In genomic region chr8:126702294-126702693, GRCm38 (mm10) we compare ENCODE assay signal across 24 mouse cellular contexts.
DNase-seq lines count a peak whose midpoint lies in the region; ATAC-seq and TF ChIP-seq lines count a peak whose summit lies in the region.
"Had no signal": no experiment of that assay in that cellular context is flagged by ENCODE, and none has a peak within 500 bp of the region (broad histone marks: within the 10 kb centered on the region; RNA-seq: fewer than 3 reads in every experiment).

No protein-coding gene starts in this region.

- peaks cover 13% of the 10 kb centered on the region for H3K4me1 ChIP-seq in liver, embryonic 16.5 days (ENCODE audit: control insufficient read depth, low read depth, low read length)
- peaks cover 14% of the 10 kb centered on the region for H3K4me1 ChIP-seq in bone marrow, adult 2 months (ENCODE audit: control insufficient read depth, insufficient read depth, low read length)
- peaks cover 24% of the 10 kb centered on the region for H3K4me1 ChIP-seq in limb, embryonic 13.5 days

- H3K4me3 ChIP-seq in liver, embryonic 16.5 days (ENCODE audit: low read depth, low read length) = no peak overlapping the region
- no peak overlapping the region for H3K4me3 ChIP-seq in bone marrow, adult 2 months (replicated peaks; ENCODE audit: control insufficient read depth, low read depth, low read length)
- H3K4me3 ChIP-seq in limb, embryonic 13.5 days = no peak overlapping the region
- H3K4me3 ChIP-seq: forebrain, embryonic 10.5 days; hindbrain, embryonic 12.5 days; myocyte; neural tube, embryonic 13.5 days had no signal

- no peaks in the 10 kb centered on the region for H3K27me3 ChIP-seq in liver, embryonic 16.5 days (ENCODE audit: control insufficient read depth, insufficient read depth, low read depth, low read length)
- H3K27me3 ChIP-seq in limb, embryonic 13.5 days = no peaks in the 10 kb centered on the region
- H3K27me3 ChIP-seq: CH12.LX; hindbrain, embryonic 12.5 days; neural tube, embryonic 13.5 days had no signal

- no peak overlapping the region for H3K9ac ChIP-seq in liver, embryonic 16.5 days (ENCODE audit: low read depth, low read length)
- no peak overlapping the region for H3K9ac ChIP-seq in limb, embryonic 13.5 days
- H3K9ac ChIP-seq: hindbrain, embryonic 12.5 days; neural tube, embryonic 13.5 days had no signal

- no peak overlapping the region for H3K4me2 ChIP-seq in liver, embryonic 16.5 days (ENCODE audit: low read depth, low read length)
- H3K4me2 ChIP-seq in limb, embryonic 13.5 days (replicated peaks) = no peak overlapping the region
- H3K4me2 ChIP-seq: heart, embryonic 11.5 days; hindbrain, embryonic 12.5 days; neural tube, embryonic 13.5 days had no signal

- H3K27ac ChIP-seq in liver, embryonic 16.5 days (ENCODE audit: low read length) = peak overlapping the region; percentile 46
- H3K27ac ChIP-seq in bone marrow, adult 2 months (ENCODE audit: control insufficient read depth, insufficient read depth, low read depth, low read length, poor library complexity) = peak overlapping the region; percentile 83
- peak overlapping the region; percentile 15; the same call in 1 of the 2 replicates for H3K27ac ChIP-seq in limb, embryonic 13.5 days
- H3K27ac ChIP-seq: forebrain, embryonic 10.5 days; hindbrain, embryonic 12.5 days; neural tube, embryonic 13.5 days had no signal

- TF ChIP-seq POLR2A in bone marrow, adult 2 months (IDR thresholded peaks at IDR 0.05; ENCODE audit: borderline replicate concordance, control insufficient read depth, low read depth, low read length) = no peak

- no peaks in the 10 kb centered on the region for H3K36me3 ChIP-seq in liver, embryonic 16.5 days (ENCODE audit: control insufficient read depth, insufficient read depth)
- no peaks in the 10 kb centered on the region for H3K36me3 ChIP-seq in limb, embryonic 13.5 days
- H3K36me3 ChIP-seq: forebrain, embryonic 10.5 days; G1E; hindbrain, embryonic 12.5 days; neural tube, embryonic 13.5 days had no signal

- DNase-seq in gastrocnemius, adult 18-20 months (ENCODE audit: low spot score) = peak; percentile 31
- DNase-seq in gastrocnemius, postnatal 10 days = no peak
- no peak for DNase-seq in liver
- no peak for DNase-seq in B cell, adult 2 months
- DNase-seq in frontal cortex, postnatal 10 days (ENCODE audit: low spot score in 2 of 2) = no peak
- DNase-seq: cerebellum, adult 11-12 months; cerebellum, postnatal 10 days; kidney, adult 11 months; layer of hippocampus, adult 9-11 months; right cerebral cortex, postnatal 4 days; thymus, adult 18-20 months; thymus, postnatal 36 days had no signal

- H3K9me3 ChIP-seq in liver, embryonic 16.5 days (replicated peaks; ENCODE audit: control insufficient read depth, low read length) = no peaks in the 10 kb centered on the region
- no peaks in the 10 kb centered on the region for H3K9me3 ChIP-seq in limb, embryonic 13.5 days
- H3K9me3 ChIP-seq: forebrain, embryonic 10.5 days; G1E; hindbrain, embryonic 12.5 days; neural tube, embryonic 13.5 days had no signal

- TF ChIP-seq CTCF in bone marrow, adult 2 months (IDR thresholded peaks at IDR 0.05; ENCODE audit: control insufficient read depth, insufficient read depth, low read length) = no peak

- ATAC-seq in liver, embryonic 16.5 days (ENCODE audit: low read depth) = no peak
- ATAC-seq in limb, embryonic 13.5 days (ENCODE audit: low FRiP score, low read depth) = no peak
- ATAC-seq: forebrain, embryonic 16.5 days; midbrain, embryonic 16.5 days had no signal

- 59% methylated on average over 6 of the region's 6 CpGs for WGBS in liver, embryonic 16.5 days (ENCODE audit: insufficient replicate concordance)
- WGBS in bone marrow, adult 2 months = 29% methylated on average over 6 of the region's 6 CpGs
- WGBS in limb, embryonic 13.5 days = 85% methylated on average over 6 of the region's 6 CpGs

Comparison
In these comparisons a context has a peak if more than half of its experiments do, and no peak if none do; other contexts are left out.
1. H3K27ac ChIP-seq: peak in every context shown above with its lines; median percentile 83 in bone marrow, adult 2 months; 46 in liver, embryonic 16.5 days; 15 in limb, embryonic 13.5 days.